Mouse (Mus musculus) embryonic facial prominence, embryonic 11.5 days (tissue): ENCODE measurements around the gene Gm11758. TPM values are rescaled to one million over a fixed set of nuclear protein-coding genes. Genes with fewer than 3 reads are reported as not detected.
"Not testable (repeated sequence)": the region's sequence is repeated elsewhere in the genome, so short reads cannot be mapped to it uniquely, and the experiment has no call there.

Experiments
- ATAC-seq: fragments of 200-750 bp; cut with Nextera tagmentation; replicated peaks from 2 replicates; pipeline ENCODE4 v1.8.0; 2017; ENCODE audit warnings: low read depth; ENCODE audit not compliant: insufficient number of reproducible peaks, low FRiP score, low TSS enrichment
- DNase-seq: peaks from one replicate; pipeline ENCODE4 v3.0.0-alpha.2; 2015; ENCODE audit warnings: low spot score
- H3K27ac ChIP-seq: fragments of 300-500 bp; sonication (generic); replicated peaks from 2 replicates; pipeline ENCODE4 v1.5.1; 2014; ENCODE audit warnings: mild to moderate bottlenecking, low read depth, low read length, control low read depth
- H3K27me3 ChIP-seq: fragments of 300-500 bp; sonication (generic); 2 replicates; pipeline ENCODE4 v1.6.1; 2014; ENCODE audit warnings: mild to moderate bottlenecking, low read length, moderate library complexity, mixed read lengths; ENCODE audit not compliant: control insufficient read depth, insufficient read depth
- H3K36me3 ChIP-seq: fragments of 300-500 bp; sonication (generic); replicated peaks from 2 replicates; pipeline ENCODE4 v1.6.1; 2014; ENCODE audit warnings: low read depth, mild to moderate bottlenecking, low read length, moderate library complexity, mixed read lengths; ENCODE audit not compliant: control insufficient read depth, insufficient read depth
- H3K4me1 ChIP-seq: fragments of 300-500 bp; sonication (generic); 2 replicates; pipeline ENCODE4 v1.6.1; 2014; ENCODE audit warnings: low read length, mixed read lengths; ENCODE audit not compliant: control insufficient read depth, insufficient read depth
- H3K4me2 ChIP-seq: fragments of 300-500 bp; sonication (generic); 2 replicates; pipeline ENCODE4 v1.6.1; 2014; ENCODE audit warnings: low read depth, mild to moderate bottlenecking, control low read depth, low read length, moderate library complexity
- H3K4me3 ChIP-seq: fragments of 300-500 bp; sonication (generic); 2 replicates; pipeline ENCODE4 v1.5.1; 2014; ENCODE audit warnings: low read depth, low read length, control low read depth
- H3K9ac ChIP-seq: fragments of 300-500 bp; sonication (generic); replicated peaks from 2 replicates; pipeline ENCODE4 v1.6.1; 2014; ENCODE audit warnings: mild to moderate bottlenecking, control low read depth, low read length
- H3K9me3 ChIP-seq: fragments of 300-500 bp; sonication (generic); replicated peaks from 2 replicates; pipeline ENCODE4 v1.6.1; 2016; ENCODE audit warnings: mild to moderate bottlenecking, low read length, inconsistent platforms, mixed read lengths; ENCODE audit not compliant: control insufficient read depth
- WGBS: fragments of 180-500 bp; shearing (Covaris S2); extraction: QIAGEN DNeasy Blood & Tissue Kit; methylation state at CpG from one replicate; pipeline ENCODE4 v1.1.7; 2014; 5-methylcytosine and 5-hydroxymethylcytosine counted together
- polyA plus RNA-seq: library from polyadenylated mRNA; unstranded; fragments of >200 nt; fragmentation: Nextera tagmentation; extraction: Ambion mirVana; gene quantifications from 2 replicates; pipeline ENCODE4 v1.2.1, GENCODE M21; 2014

The Gm11758 gene
- not detected in 2 replicates for polyA plus RNA-seq

DNA sequence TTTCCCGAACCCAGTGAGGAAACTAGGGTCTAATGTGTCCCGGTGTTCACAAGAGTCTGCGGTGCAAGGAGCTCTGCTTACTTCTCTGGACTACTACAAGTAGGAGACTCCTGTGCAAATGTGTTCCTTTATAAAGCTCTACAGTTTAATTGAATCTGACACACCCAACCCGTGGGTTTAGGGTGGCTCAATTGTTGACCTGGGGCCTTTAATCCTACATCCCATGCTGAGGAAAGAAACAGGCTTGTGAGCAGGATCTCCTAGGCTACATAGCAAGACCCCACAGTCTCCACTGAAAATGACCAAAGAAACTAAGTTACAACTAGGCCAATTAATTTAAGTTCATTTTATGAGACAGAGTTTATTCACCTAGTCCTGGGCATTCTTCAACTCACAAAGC is at the start of gene Gm11758:
Gm11758 (minus strand) TSS at position 101 of the 400 bp plus-strand sequence.
- not testable (repeated sequence) for DNase-seq, H3K9me3 ChIP-seq, H3K4me1 ChIP-seq, H3K27ac ChIP-seq, H3K36me3 ChIP-seq, H3K4me3 ChIP-seq, H3K9ac ChIP-seq, H3K4me2 ChIP-seq, H3K27me3 ChIP-seq, ATAC-seq
- no CpG with 5 or more reads among the region's 4 CpGs for WGBS

DNA sequence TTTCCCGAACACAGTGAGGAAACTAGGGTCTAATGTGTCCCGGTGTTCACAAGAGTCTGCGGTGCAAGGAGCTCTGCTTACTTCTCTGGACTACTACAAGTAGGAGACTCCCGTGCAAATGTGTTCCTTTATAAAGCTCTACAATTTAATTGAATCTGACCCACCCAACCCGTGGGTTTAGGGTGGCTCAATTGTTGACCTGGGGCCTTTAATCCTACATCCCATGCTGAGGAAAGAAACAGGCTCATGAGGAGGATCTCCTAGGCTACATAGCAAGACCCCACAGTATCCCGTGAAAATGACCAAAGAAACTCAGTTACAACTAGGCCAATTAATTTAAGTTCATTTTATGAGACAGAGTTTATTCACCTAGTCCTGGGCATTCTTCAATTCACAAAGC is 44.6 kb upstream of the Gm11758 start, which contains the start of gene Gm11756:
Gm11756 (minus strand) TSS at position 101 of the 400 bp plus-strand sequence.
- H3K9ac ChIP-seq, H3K27ac ChIP-seq, H3K9me3 ChIP-seq, DNase-seq, H3K36me3 ChIP-seq, ATAC-seq, H3K4me2 ChIP-seq, H3K27me3 ChIP-seq, H3K4me1 ChIP-seq, H3K4me3 ChIP-seq: not testable (repeated sequence)
- WGBS: 85% methylated on average over 6 of the region's 6 CpGs

DNA sequence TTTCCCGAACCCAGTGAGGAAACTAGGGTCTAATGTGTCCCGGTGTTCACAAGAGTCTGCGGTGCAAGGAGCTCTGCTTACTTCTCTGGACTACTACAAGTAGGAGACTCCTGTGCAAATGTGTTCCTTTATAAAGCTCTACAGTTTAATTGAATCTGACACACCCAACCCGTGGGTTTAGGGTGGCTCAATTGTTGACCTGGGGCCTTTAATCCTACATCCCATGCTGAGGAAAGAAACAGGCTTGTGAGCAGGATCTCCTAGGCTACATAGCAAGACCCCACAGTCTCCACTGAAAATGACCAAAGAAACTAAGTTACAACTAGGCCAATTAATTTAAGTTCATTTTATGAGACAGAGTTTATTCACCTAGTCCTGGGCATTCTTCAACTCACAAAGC is 29.8 kb upstream of the Gm11758 start, which contains the start of gene Gm13871:
Gm13871 (minus strand) TSS at position 101 of the 400 bp plus-strand sequence.
- H3K36me3 ChIP-seq, H3K27me3 ChIP-seq, H3K9ac ChIP-seq, H3K4me3 ChIP-seq, H3K4me1 ChIP-seq, DNase-seq, H3K27ac ChIP-seq, H3K4me2 ChIP-seq, ATAC-seq, H3K9me3 ChIP-seq: not testable (repeated sequence)
- no CpG with 5 or more reads among the region's 4 CpGs for WGBS

DNA sequence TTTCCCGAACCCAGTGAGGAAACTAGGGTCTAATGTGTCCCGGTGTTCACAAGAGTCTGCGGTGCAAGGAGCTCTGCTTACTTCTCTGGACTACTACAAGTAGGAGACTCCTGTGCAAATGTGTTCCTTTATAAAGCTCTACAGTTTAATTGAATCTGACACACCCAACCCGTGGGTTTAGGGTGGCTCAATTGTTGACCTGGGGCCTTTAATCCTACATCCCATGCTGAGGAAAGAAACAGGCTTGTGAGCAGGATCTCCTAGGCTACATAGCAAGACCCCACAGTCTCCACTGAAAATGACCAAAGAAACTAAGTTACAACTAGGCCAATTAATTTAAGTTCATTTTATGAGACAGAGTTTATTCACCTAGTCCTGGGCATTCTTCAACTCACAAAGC is 14.9 kb upstream of the Gm11758 start, which contains the start of gene Gm11757:
Gm11757 (minus strand) TSS at position 101 of the 400 bp plus-strand sequence.
- H3K4me2 ChIP-seq, H3K27ac ChIP-seq, H3K9ac ChIP-seq, DNase-seq, H3K4me3 ChIP-seq, ATAC-seq, H3K9me3 ChIP-seq, H3K27me3 ChIP-seq, H3K36me3 ChIP-seq, H3K4me1 ChIP-seq: not testable (repeated sequence)
- whole genome bisulfite sequencing: no CpG with 5 or more reads among the region's 4 CpGs

DNA sequence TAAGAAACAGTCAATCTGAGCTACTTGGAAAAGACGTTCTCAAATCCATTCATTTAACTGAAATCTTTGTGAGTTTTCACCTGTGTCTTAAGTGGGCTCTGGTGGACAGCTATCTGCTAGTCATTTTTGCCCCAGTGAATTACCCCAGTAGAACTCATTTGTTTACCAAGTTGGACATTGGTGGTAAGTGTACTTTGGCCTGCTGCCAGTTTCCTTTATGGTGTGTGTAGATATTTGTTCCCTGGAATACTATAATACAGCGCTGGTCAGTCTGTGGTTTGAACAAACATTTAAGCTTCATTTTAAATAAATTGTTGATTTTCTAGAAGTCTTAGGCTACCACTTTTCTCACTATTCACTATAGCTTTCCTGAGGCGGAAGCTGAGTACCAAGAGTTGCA is 49.5 kb downstream of the Gm11758 start:
- DNase-seq (no peak), ATAC-seq (no peak)
- Histone ChIP-seq H3K4me1 (no peaks in the 10 kb centered on the region), H3K27me3 (no peaks in the 10 kb centered on the region), H3K4me2 (no peak overlapping the region), H3K36me3 (no peaks in the 10 kb centered on the region), H3K9ac (no peak overlapping the region), H3K4me3 (no peak overlapping the region), H3K27ac (no peak overlapping the region), H3K9me3 (no peaks in the 10 kb centered on the region)
- 84% methylated on average over 3 of the region's 3 CpGs for WGBS

Other genes with a start within 250 kb of the Gm11758 start
- gene Gm11236, start 238.1 kb downstream of the Gm11758 start, polyA plus RNA-seq: not detected in 2 replicates
- 0.20 TPM in 1 of 2 replicates, not detected in the other for gene Gm11239, start 207.9 kb downstream of the Gm11758 start, polyA plus RNA-seq
- gene Gm428, start 192.8 kb downstream of the Gm11758 start, polyA plus RNA-seq: not detected in 2 replicates
- 3.6 and 3.9 TPM in 2 replicates for gene Rasef, start 85.3 kb downstream of the Gm11758 start, polyA plus RNA-seq
- gene Gm11757, start 14.8 kb upstream of the Gm11758 start, polyA plus RNA-seq: not detected in 2 replicates
- gene Gm13871, start 29.7 kb upstream of the Gm11758 start, polyA plus RNA-seq: not detected in 2 replicates
- not detected in 2 replicates for gene Gm11756, start 44.5 kb upstream of the Gm11758 start, polyA plus RNA-seq
- gene 2310002L09Rik, start 74.6 kb upstream of the Gm11758 start, polyA plus RNA-seq: 0.56 and 1.3 TPM in 2 replicates
- gene Frmd3, start 137.2 kb upstream of the Gm11758 start, polyA plus RNA-seq: 3.0 and 3.9 TPM in 2 replicates